Mouse (Mus musculus) CD4-positive, CD25-positive, alpha-beta regulatory T cell, adult 4 months (primary cell): ENCODE results near the gene Cacfd1. TPM values are rescaled to one million over a fixed set of nuclear protein-coding genes. Genes with fewer than 3 reads are reported as not detected.

Experiments used
- ATAC-seq: one replicate; pipeline ENCODE4 v1.8.0; 2017
- polyA plus RNA-seq, 2 experiments: library from polyadenylated mRNA; unstranded; fragments of 100-300 nt; shearing (Covaris generic); gene quantifications; one replicate each; pipeline ENCODE4 v1.2.1; 2017

Cacfd1 gene
- polyA plus RNA-seq, 2 experiments from 2014 or later = 18.6 to 18.9 TPM

DNA sequence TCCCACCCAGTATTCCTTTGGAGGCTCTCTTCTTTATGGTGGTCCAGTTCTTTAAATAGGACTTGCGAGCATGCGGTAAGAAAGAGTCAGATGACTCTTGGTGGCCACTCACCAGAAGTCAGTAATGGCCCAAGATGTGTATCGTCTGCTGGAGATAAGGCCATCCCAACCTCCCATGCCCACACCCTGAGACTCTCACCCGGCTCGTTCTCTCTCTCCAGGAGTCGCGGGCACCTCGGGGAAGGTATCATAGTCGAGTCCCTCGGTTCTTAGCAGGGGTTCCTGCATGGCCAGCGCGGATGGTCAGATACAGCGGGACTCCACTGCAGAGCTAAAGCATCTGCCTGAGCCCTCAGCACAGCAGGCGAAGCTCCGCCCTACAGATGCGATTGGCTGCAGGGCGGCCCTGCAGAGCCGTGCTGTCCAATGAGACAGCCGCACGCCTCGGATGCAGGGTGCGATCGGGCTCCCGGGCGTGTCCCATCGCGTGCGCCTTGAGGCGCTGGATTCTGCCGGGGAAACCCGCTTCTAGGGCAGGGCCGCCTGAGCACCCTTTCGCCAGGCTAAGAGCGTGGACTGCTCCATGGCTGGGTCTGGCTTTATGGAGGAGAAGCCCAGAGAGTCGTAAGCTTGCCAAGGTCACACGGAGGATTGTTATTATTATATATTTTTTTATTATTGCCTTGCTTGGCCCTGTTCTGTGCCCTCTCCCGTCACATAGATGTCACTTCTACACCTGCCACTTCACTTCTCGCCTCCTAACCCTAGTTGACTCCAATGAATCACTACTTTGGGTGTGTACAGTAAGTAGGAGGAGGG, 18.1 kb downstream of the Cacfd1 start, which contains the start of gene Slc2a6:
Gene Slc2a6, minus strand, starts transcription at position 381 of the 819 bp plus-strand sequence.
- peak; percentile 100 for ATAC-seq

DNA sequence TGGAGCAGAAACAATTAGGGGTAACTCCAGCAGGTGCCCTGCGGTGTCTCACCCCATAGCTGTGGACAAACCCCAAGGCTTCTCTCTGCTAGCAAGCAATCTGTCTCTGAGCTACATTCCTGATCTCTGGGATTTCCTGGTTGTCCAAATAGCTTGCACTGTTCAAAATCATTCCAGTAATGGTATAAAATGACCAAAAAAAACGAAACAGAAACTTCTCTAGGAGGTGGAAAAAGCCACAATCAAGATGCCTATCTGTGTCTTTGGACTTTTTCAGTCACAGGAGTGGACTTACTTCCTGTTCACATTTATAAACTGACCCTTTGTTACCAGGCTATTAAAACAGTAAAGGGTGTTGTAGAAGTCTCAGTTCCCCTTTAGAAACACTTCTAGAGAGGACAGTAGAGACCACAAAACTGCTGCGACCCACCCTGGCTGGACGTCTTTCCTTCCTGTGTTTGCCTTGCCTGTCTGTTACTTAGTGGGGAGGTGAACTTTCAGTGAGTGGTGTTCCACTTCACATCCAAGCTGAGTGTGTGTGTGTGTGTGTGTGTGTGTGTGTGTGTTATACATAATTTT, 18.8 kb downstream of the Cacfd1 start:
- ATAC-seq = no peak

DNA sequence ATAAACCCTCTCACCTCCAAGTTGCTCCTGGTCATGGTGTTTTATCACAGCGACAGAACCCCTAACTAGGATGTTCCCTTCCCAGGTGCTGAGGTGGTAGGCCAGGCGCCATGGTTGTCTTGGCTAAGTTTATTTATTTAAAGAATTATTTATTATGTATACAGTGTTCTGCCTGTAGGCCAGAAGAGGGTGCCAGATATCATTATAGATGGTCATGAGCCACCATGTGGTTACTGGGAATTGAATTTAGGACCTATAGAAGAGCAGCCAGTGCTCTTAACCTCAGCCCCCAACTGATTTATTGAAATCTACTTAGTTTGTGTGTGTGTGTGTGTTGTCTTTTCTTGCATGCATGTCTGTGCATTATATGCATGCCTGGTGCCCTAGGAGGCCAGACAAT, 22.6 kb downstream of the Cacfd1 start:
- no peak for ATAC-seq

DNA sequence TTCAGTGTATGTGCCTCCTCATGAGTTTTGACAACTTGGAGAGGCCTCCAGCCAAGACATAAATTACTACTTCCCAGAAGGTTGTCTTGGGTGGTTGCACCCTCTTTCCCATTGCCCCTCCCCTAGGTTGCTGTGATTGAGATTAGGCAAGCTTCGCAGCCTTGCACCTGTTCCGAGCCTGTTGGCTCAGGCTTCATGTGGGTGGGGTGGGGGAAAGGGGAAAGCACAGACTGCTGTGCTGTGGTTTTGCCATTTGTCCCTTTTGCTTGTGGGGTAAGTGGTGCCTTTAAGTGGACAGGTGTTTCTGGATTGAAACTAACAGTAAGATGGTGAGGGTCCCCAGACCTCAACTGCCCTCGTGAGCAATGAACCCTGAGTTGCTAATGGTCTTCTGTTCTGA, 26.3 kb downstream of the Cacfd1 start:
- no peak for ATAC-seq

DNA sequence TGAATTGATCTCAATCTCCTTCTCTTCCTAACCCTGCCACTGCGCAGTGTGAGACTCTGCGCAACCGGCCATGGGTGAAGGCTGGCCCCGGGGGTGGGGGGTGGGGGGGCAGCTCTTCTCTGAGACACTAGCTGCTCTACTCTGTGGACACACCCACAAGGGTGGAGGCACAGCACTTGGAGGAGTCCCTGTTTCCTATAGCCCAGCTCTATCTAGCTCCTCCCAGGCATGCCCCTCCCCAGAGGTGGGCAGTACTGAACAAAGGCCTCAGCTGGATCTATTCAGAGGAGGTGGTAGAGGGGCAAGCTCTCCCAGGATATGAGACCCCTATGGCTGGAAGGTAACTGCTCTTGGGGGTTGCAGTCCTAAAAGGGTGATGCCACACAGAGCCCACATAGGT, 27.3 kb downstream of the Cacfd1 start:
- no peak for ATAC-seq

DNA sequence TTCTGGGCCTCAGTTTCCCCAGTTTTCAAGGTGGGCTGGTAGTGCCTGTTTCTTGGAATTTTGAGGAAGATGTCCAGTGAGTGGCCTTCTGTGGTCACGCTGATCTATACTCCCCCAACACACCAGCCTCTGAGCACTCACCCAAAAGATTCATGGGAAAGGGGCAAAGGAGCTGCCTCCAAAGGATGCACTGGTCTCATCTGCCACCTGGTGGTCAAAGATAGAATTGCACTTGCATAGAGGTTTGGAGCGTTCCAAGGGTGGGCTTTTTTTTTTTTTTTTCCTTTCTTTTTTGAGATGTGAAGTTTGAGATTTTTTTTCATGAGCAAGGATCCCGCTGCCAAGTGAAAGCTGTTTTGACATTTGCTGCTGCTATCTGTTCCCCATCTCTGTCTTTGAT, 28.9 kb downstream of the Cacfd1 start:
- ATAC-seq = peak; percentile 67

DNA sequence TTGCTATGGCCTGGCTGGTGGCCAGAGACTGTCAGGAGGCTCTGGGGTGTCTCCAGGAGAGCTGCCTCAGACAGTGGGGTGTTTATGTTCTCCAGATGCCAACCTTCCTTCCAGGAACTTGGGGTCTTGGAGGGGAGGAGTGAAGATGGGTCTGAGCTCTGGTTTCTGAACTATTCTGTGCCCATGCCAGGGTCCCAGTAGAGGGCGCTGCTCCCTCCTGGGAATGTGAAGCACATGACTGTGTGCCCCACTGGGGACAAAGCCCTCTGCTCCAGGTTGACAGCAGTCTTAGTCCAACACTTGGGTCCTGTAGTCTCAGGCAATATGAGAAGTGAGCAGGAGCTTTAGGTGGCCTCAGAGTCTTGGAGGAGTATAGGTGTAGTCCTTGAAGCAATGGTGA, 29.6 kb downstream of the Cacfd1 start:
- ATAC-seq = no peak

DNA sequence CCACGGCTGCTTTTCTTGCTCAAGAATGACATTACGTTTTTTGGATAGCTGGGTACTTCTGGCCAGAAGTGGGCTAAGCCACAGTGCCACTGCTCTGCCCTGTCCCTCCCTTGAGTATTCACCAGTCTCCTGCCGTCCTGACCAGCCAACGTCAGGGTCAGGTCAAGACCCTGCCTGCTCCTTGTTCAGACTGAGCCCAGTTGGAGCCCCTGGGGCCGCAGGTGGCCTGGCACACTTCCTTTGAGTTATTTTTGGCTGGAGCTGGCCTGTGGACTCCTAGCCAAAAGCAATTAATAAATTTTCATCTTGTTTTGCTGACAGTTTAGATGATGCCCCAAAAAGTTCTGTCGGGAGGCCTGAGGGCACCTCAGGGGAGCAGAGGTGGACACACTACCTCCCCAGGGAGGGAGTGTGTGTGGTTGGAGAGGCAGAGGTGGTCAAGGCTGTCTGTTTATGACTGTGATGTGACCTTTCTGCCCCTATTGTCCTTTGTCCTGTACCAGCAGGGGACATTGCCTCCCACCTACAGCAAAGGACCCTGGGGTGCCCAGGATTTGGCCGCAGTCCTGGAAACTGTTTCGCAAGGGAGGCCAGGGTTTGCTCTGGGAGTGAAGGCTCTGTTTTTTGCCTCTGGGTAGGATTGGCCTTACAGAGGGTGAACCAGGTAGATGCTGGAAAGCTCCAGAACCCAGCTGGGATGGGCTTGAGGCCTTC, 32.6 kb downstream of the Cacfd1 start:
- no peak for ATAC-seq

DNA sequence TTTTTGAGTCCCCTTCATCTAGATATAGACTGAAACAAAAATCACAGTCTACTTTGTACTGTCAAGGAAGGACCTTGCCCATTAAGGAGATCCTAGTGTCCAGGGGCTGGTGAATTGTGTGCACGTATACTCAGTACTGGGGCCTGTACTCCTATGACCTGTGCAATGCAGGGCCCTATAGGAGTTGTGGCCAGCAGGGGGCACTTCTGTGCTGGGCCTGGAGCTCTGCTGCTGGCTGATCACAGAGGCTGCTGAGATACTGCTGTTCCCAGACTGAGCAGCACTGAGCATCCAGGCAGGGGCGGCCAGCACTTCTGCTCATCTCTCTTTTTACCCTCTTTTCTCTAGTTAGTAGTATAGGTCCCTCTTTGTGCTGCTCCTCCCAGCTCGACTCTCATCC, 33.7 kb downstream of the Cacfd1 start:
- ATAC-seq = peak; percentile 58

DNA sequence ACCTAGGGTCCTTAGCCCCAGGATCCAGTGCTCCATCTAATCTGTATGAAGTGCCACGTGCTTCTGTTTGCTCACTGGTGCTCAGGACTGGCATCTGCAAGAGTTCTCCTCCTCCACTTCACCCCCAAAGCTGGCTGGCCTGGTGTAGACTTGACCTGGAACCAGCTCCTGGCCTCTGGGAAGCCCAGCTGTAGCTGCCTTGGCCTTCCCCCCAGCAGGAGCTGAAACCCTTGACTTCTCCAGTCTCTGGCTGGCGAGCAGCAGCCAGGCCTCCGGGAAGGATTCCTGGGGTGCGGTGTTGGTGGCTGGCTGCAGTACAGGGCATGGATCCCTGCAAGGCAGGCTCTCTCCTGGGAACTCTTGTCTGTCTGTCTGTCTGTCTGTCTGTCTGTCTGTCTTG, 34.4 kb downstream of the Cacfd1 start:
- ATAC-seq = no peak

DNA sequence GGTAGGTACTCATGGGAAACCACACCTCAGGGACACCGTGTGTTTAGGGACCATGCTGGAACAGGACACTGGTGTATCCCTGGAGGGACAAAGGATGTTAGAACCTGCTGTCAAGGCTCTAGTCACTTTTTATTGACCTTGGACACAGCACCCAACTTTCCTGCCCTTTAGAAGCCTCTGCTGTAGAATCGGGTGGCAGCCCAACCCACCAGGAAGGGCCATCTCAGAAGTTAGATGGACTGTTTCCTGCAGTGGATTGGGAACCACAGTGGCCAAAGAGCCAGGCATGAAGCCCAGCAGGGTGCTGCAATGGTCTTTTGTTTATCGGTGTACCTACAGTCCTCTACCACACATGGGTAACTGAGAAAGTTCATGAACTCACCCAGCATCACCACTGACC, 34.9 kb downstream of the Cacfd1 start:
- no peak for ATAC-seq

DNA sequence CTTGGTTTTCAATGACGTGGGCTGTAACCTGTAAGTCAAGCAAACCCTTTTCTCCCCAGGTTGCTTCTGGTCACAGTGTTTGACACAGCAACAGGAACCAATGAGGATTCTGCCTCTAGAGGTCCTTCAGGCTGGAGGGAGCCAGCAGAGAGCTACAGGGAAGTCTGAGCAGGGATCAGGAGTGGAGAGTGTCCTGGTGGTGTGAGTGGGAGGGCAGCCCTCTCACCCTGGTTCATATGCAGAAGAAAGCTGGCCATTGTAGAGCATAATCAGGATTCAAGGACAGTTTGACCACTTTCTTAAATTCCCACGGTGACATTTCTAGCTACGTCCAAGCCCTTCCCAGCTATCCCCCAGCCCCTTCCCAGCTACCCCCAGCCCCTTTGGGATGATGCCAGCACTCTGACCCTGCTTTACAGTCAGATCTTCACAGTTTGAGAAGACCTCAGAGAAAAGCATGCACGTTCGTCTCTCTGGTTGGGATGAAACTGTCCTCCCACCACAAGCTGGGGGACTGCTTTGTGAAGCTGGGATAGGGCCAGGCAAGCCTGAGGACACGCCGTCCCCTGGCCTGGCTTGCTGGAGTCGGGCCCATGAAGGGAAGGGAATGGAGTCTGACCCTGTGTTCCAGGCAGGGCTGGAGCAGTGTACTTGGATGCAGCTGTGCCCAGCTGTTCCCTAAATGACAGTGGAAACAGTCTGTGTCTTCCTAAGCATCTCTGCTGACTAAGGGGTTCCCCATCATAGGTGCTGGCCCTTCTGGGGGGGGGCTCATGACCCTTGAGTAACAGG, 36.4 kb downstream of the Cacfd1 start:
- ATAC-seq = no peak

DNA sequence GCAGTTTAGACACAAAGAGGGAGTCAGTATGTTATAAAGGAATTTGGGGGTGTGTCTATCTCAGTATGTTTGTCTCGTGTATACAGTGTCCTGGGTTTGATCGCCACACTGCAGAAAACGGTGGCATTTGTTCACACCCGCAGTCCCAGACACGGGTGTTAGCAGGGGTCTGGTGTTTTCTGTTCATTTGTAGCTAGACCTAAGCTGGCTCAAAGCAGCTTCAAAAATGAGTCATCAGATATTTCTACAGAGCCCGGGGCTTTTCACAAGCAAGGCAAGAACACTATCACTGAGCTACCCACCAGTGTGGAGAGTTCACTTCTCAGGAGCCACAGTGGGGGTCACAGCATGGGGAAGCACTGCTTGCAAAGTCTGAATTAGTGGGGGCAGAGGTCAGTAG, 39.7 kb downstream of the Cacfd1 start:
- no peak for ATAC-seq

DNA sequence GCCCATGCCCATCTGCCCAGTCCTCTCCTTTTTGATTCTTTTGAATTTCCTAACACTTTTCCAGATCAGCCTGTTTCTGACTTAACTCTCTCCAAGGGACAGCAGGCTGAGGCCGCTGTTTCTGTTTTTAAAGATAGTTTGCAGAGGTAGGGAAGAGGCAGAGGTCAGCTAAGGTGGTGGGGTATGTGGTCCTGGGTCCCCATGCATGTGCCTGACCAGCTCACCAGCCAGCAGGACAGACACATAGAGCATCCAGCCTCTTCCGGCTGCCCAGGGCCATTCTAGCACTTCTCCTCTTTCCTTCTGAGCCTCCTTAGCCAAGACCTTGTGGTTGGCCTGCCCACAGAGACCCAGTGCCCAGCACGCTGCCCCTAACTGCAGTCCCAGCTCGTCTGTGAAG, 48.5 kb downstream of the Cacfd1 start:
- no peak for ATAC-seq

DNA sequence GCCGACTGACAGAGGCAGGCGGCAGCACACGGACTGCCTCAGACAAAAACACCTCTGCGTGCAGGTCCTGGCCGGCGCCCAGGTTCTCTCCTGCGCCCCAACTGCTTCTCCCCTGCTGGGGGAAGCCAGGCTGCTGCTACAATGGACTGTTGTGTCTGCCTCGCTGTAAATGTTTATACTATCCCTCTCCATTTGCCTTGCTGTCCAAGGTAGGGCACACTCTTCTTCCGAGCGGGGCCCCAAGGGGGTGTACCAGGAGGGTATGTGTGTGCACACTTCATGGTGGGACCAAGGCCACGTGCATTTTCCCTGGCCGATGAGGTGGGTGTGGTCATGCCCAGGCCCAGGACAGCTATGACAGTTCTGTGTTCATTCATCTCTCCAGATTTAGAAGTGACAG, 49.0 kb downstream of the Cacfd1 start:
- ATAC-seq = no peak

DNA sequence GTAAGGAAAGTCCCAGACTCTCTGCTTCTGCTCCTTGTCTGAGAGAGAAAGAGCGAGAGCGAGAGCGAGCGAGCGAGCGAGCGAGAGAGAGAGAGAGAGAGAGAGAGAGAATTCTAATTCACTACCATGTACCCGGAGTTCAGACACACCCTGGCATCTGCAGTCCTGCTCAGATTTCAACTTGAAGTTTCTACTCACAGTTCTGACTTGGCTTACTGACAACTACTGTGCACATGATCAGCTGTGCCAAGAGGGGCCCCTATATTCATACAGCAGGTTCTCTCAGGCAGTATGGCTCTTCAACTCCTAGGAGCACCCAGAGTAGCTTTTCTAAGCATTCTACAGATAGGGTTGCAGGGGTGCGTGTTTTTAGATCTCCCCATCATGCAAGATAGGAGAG, 49.5 kb downstream of the Cacfd1 start:
- no peak for ATAC-seq

DNA sequence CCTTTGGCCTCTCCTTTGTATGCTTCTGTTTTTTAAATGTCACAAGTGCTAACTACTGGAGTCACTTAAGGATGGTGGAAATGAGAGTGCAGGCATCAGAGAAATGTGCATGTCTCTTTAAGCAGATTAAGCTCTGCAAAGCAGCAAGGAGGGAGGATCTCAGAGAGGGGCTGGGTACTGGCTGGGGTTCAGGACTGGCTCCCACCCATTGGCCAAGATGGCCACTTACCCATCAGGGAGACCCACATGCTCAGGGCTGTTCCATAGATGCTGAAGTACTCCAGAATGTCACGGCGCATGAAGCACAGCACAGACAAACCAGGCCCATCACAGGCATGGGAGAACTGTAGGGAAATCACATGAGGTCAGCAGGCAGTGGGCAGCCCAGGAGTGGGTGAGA, 57.4 kb downstream of the Cacfd1 start:
- no peak for ATAC-seq

DNA sequence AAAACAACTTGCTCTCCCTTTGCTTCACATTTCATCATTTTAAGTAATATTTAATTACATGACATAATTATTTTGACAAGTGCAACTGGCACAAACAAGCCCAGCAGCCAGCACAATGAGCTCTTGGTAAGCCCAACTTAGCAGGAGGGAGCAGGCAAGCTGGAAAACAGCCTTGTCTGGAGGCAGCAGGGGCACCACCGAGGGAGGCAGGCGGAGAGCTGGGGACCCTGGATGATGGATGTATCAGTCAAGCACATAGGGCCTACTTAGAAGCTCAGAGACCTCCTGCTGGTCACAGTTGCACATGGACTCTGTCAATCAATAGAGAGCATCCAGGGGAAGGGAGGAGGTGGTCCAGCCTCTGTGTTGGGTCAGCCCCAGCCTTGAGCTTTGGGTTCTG, 58.3 kb downstream of the Cacfd1 start:
- no peak for ATAC-seq

DNA sequence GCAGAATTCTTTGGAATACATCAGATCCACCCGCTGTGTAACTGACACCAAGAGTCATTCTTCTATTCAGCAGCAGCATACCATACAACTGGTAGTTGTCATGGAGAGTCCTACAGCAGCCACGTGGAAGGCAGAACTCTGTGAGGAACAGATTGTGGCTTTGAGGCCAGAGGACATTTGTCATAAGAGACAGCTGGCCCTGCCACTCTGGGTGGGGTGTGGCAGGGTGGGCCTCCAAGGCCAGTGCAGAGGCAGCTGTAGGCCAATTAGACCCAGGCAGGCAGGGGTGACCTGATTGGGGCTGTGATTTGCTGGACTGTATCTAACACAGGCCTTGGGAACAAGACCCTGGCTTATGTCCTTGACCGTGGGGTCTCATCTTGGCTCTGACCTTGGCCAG, 59.9 kb downstream of the Cacfd1 start:
- no peak for ATAC-seq

DNA sequence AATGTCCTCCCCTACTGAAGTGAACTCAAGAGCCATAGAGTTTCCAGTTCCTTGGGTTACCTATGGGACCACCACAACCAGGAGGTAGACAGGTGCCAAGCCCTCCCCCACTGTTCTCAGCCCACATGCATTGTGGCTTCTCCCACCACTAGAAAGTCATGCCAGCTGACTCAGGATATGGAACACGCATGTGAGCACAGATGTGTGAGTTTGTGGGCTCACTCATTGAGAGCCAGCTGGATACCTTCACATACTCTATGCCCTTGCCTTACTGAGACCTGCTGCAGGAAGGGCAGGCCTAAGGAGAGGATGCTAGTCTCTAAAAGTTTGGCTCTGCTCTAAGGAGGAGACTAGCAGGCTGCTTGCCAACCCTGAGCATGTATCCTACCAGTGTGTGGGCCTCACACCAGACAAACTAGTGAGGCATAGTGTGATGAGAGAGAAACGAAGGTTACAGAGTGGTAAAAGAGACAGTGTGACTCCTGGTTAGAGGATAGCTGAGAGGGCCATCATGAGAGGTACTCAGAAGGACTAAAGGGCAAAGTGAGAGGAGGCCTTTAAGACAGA, 60.6 kb downstream of the Cacfd1 start:
- no peak for ATAC-seq
